34 mouse cellular contexts compared by ENCODE assay signal in the genomic region with DNA sequence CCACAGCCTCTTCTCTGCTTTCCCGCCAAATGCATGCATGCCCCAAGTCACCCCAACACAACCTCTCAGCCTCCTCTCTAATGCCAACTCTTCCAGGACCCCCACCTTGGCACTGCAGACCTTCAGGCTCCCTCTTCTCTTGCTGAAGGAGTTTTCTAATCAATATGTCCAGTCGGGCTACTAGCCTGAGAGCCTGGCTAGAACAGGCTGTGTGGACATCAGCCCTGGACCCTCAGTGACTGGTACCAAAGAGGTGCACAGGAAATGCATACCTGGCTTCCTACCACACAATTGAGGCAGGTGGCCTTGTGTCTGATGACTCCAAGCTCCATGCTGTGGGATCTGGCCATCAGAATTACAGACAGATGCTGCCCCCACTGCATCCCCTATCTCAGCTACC.
"Had no signal": no experiment of that assay in that cellular context is flagged by ENCODE, and none has a peak within 500 bp of the region (broad histone marks: within the 10 kb centered on the region; RNA-seq: fewer than 3 reads in every experiment).

No protein-coding gene starts in this region.

- H3K9ac ChIP-seq: heart, embryonic 12.5 days; heart, embryonic 13.5 days; heart, embryonic 15.5 days; hindbrain, embryonic 12.5 days; hindbrain, embryonic 13.5 days; hindbrain, embryonic 14.5 days; hindbrain, embryonic 15.5 days; intestine, embryonic 15.5 days; kidney, embryonic 15.5 days had no signal

- ATAC-seq: hindbrain, embryonic 16.5 days; hindbrain, postnatal 0 days; inflammation-experienced regulatory T-cells, adult 6 months; intestine, embryonic 15.5 days; intestine, embryonic 16.5 days; intestine, postnatal 0 days had no signal

- H3K27me3 ChIP-seq: heart, embryonic 12.5 days; heart, embryonic 13.5 days; heart, embryonic 15.5 days; hindbrain, embryonic 12.5 days; hindbrain, embryonic 13.5 days; hindbrain, embryonic 15.5 days; intestine, embryonic 15.5 days had no signal

- H3K4me3 ChIP-seq: heart, embryonic 12.5 days; heart, embryonic 13.5 days; heart, embryonic 15.5 days; hindbrain, embryonic 10.5 days; hindbrain, embryonic 12.5 days; hindbrain, embryonic 13.5 days; hindbrain, embryonic 15.5 days; intestine, embryonic 15.5 days; kidney, embryonic 15.5 days; layer of hippocampus, adult 2 months; left cerebral cortex, adult 2 months had no signal

- H3K27ac ChIP-seq: heart, embryonic 13.5 days; heart, embryonic 15.5 days; hindbrain, embryonic 10.5 days; hindbrain, embryonic 12.5 days; hindbrain, embryonic 13.5 days; hindbrain, embryonic 14.5 days; hindbrain, embryonic 15.5 days; hindbrain, postnatal 0 days; intestine, embryonic 15.5 days; kidney, embryonic 15.5 days; kidney, postnatal 0 days; layer of hippocampus, adult 2 months; left cerebral cortex, adult 2 months had no signal

- H3K9me3 ChIP-seq: heart, embryonic 15.5 days; hindbrain, embryonic 10.5 days; hindbrain, embryonic 12.5 days; intestine, embryonic 15.5 days; kidney, embryonic 15.5 days had no signal

- H3K36me3 ChIP-seq: heart, embryonic 12.5 days; heart, embryonic 13.5 days; heart, embryonic 15.5 days; hindbrain, embryonic 10.5 days; hindbrain, embryonic 12.5 days; hindbrain, embryonic 13.5 days; hindbrain, embryonic 15.5 days; intestine, embryonic 15.5 days; kidney, embryonic 15.5 days had no signal

- DNase-seq: heart, postnatal 10 days; heart, postnatal 36 days; heart, postnatal 4 days; kidney, adult 11 months; kidney, adult 18-20 months; kidney, adult 2 months; kidney, adult 8-10 months; kidney, adult 9 months; kidney, postnatal 10 days; kidney, postnatal 14 days; kidney, postnatal 25 days; kidney, postnatal 36 days; kidney, postnatal 4 days; layer of hippocampus, adult 9-11 months; layer of hippocampus, postnatal 36 days had no signal

- H3K4me2 ChIP-seq: heart, embryonic 11.5 days; heart, embryonic 12.5 days; heart, embryonic 13.5 days; heart, embryonic 15.5 days; hindbrain, embryonic 12.5 days; hindbrain, embryonic 13.5 days; hindbrain, embryonic 14.5 days; hindbrain, embryonic 15.5 days; intestine, embryonic 15.5 days; kidney, embryonic 15.5 days had no signal

- H3K4me1 ChIP-seq: heart, embryonic 12.5 days; heart, embryonic 13.5 days; heart, embryonic 15.5 days; hindbrain, embryonic 10.5 days; hindbrain, embryonic 15.5 days; intestine, embryonic 15.5 days; kidney, embryonic 15.5 days had no signal
